Mouse (Mus musculus) thymus, adult 2 months (tissue): ENCODE measurements around the gene Edf1. TPM values are rescaled to one million over a fixed set of nuclear protein-coding genes. Genes with fewer than 3 reads are reported as not detected.

Source experiments
- DNase-seq: peaks from one replicate; pipeline ENCODE4 v3.0.0; 2021
- H3K27ac ChIP-seq: fragments of 200-500 bp; 2 replicates; pipeline ENCODE4 v1.5.1; 2012; ENCODE audit warnings: low read length, control low read depth; ENCODE audit not compliant: control insufficient read depth, insufficient read depth
- H3K27me3 ChIP-seq: fragments of 200-500 bp; 2 replicates; pipeline ENCODE4 v1.6.1; 2012; ENCODE audit warnings: mild to moderate bottlenecking, low read length, moderate library complexity, mixed read lengths; ENCODE audit not compliant: control insufficient read depth, insufficient read depth
- H3K36me3 ChIP-seq: fragments of 200-500 bp; 2 replicates; pipeline ENCODE4 v1.6.1; 2012; ENCODE audit warnings: mild to moderate bottlenecking, low read length, moderate library complexity; ENCODE audit not compliant: control insufficient read depth, insufficient read depth
- H3K4me1 ChIP-seq: fragments of 200-500 bp; replicated peaks from 2 replicates; pipeline ENCODE4 v1.6.1; 2012; ENCODE audit warnings: low read length; ENCODE audit not compliant: control insufficient read depth, insufficient read depth
- H3K4me3 ChIP-seq: fragments of 200-500 bp; 2 replicates; pipeline ENCODE4 v1.5.1; 2012; ENCODE audit warnings: mild to moderate bottlenecking, low read length, control low read depth, moderate library complexity; ENCODE audit not compliant: control insufficient read depth, insufficient read depth
- CTCF ChIP-seq: fragments of 200-500 bp; IDR thresholded peaks from 2 replicates; pipeline ENCODE4 v1.5.1; 2012; ENCODE audit warnings: mild to moderate bottlenecking, control low read depth, low read length, moderate library complexity, borderline replicate concordance; ENCODE audit not compliant: control insufficient read depth, poor library complexity, insufficient read depth; ENCODE audit errors: extremely low read depth
- POLR2A ChIP-seq: fragments of 200-500 bp; IDR thresholded peaks from 2 replicates; pipeline ENCODE4 v1.6.1; 2012; ENCODE audit warnings: mild to moderate bottlenecking, low read length, control low read depth, moderate library complexity; ENCODE audit not compliant: control insufficient read depth, poor library complexity, insufficient read depth; ENCODE audit errors: extremely low read depth
- WGBS: fragments of 180-500 bp; shearing (Covaris S2); methylation state at CpG from one replicate; pipeline ENCODE4 v1.1.7; 2018; 5-methylcytosine and 5-hydroxymethylcytosine counted together
- polyA plus RNA-seq: library from polyadenylated mRNA; depleted of rRNA; stranded (reverse); fragments of >200 nt; gene quantifications from 2 replicates; pipeline ENCODE4 v1.2.3, GENCODE M21; 2012; rRNA removed

Gene Edf1
- polyA plus RNA-seq, 1 experiment = 142 TPM

DNA sequence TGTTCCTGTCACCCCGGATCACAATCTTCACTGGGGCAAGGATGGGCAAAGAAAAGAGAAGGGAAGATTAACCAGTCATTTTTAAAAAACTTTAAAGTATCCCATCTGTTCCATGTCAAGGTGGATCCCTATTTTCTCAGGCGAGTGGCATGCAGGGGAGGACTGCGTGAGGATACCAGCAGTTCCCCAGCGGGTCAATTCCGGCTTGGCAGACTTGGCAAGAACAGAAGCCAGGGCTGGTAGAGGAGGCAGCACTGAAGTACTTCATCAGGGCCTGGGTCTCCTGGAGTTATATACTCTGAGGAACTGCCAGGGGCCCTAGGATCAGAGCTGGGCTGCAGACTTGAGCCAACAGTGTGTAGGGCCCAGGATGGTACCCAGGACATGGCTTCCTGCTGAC lies 44.9 kb downstream of the Edf1 start:
- WGBS = 98% methylated on average over 5 of the region's 5 CpGs
- Histone ChIP-seq H3K4me1 (no peaks in the 10 kb centered on the region), H3K4me3 (no peak overlapping the region), H3K27me3 (no peaks in the 10 kb centered on the region), H3K27ac (no peak overlapping the region), H3K36me3 (peaks cover 28% of the 10 kb centered on the region)
- no peak for DNase-seq
- TF ChIP-seq CTCF (no peak), POLR2A (no peak)

DNA sequence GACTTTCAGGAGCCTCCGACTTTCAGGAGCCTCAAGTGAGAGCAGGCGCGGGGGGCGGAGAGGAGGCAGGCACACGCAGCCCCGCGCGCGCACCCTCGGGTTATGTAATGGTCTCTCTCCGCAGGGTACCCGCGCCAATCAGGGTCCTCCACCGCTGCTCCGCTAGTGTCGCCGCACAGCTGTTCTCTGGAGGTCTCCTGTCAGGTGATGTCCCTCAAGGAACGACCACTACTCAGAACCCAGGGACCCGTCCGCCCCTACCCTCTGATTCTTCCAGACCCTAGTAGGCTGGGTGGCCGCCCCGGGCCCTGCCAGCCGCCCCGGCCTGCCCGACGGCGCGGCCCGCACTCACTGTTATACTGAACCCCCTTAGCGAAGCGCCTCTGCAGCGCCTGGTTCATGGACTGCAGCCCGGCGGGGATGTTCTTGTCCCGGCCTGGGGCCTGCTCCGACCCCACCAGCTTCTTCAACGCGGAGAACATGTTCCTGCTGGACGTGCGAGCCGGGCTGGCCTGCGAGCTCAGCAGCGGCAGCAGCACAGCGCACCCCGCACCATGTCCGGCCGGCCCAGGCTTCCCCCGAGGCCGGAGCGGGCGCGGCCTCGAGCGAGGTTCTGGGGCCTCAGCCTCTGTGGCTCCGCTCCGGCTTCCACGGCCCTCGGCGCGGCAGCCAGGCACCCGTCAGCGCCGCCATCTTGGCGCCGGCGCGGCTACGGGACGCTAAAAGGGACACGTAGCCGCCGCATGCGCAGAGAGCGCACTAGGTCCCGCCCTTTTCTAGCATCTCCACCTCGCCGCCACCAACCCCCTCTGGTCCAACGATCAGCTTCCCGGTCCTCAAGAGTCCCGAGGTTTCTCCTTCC lies 50.3 kb downstream of the Edf1 start, which contains the start of gene Rabl6:
TSS of gene Rabl6 (minus strand) at position 761 of the 862 bp plus-strand sequence.
- H3K27ac ChIP-seq = no peak within 1 kb of the TSS
- peak; percentile 87 for DNase-seq
- H3K4me1 ChIP-seq = peaks cover 5% of the 10 kb centered on the region
- peak within 1 kb of the TSS; percentile 87 for H3K4me3 ChIP-seq
- H3K27me3 ChIP-seq = no peaks in the 10 kb centered on the region
- under 1% methylated on average over 80 of the region's 80 CpGs for WGBS
- H3K36me3 ChIP-seq = no peaks in the 10 kb centered on the region
- TF ChIP-seq CTCF (no peak), POLR2A (peak; percentile 90; the same call in 1 of the 2 replicates)

DNA sequence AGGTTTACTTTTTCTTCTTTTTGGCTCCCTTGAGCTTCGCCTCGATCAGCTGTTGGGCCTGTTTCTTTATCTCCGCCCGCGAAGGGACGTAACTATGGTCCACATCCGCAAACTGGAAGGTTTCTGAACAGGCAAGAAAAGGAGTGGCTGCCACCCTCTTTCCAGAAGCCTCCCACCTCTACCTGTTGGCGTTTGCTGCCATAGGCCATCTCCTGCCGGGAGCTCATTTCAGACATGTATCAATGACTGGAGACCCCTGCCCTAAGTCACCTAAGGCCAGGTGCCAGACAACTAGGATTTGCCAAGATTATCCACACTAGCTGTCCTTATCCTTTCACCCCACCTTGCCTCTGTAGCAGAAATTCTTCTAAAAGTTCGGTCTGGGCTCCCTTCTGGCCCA lies 51.0 kb downstream of the Edf1 start:
- no peak for DNase-seq
- Histone ChIP-seq H3K36me3 (no peaks in the 10 kb centered on the region), H3K4me1 (peaks cover 5% of the 10 kb centered on the region), H3K4me3 (peak overlapping the region; percentile 87; the same call in 1 of the 2 replicates), H3K27me3 (no peaks in the 10 kb centered on the region), H3K27ac (no peak overlapping the region)
- 60% methylated on average over 10 of the region's 10 CpGs for WGBS
- no peak for TF ChIP-seq POLR2A
- no peak for TF ChIP-seq CTCF

Other genes starting within 250 kb of the Edf1 start
- 0.50 TPM in 2 replicates for gene Grin1, start 238.7 kb upstream of the Edf1 start, polyA plus RNA-seq
- gene Man1b1, start 225.5 kb upstream of the Edf1 start, polyA plus RNA-seq = 23.1 and 26.3 TPM in 2 replicates
- 24.5 and 25.6 TPM in 2 replicates for gene Dpp7, start 201.5 kb upstream of the Edf1 start, polyA plus RNA-seq
- 23.0 and 24.4 TPM in 2 replicates for gene Uap1l1, start 192.2 kb upstream of the Edf1 start, polyA plus RNA-seq
- gene Sapcd2, start 185.5 kb upstream of the Edf1 start, polyA plus RNA-seq = 29.7 and 45.2 TPM in 2 replicates
- 11.7 and 14.0 TPM in 2 replicates for gene Entpd2, start 162.0 kb upstream of the Edf1 start, polyA plus RNA-seq
- 28.4 and 30.8 TPM in 2 replicates for gene Npdc1, start 158.5 kb upstream of the Edf1 start, polyA plus RNA-seq
- gene Fut7, start 134.6 kb upstream of the Edf1 start, polyA plus RNA-seq = 1.9 and 2.0 TPM in 2 replicates
- gene Abca2, start 129.1 kb upstream of the Edf1 start, polyA plus RNA-seq = 86.6 and 100 TPM in 2 replicates
- gene Clic3, start 101.0 kb upstream of the Edf1 start, polyA plus RNA-seq = 11.6 and 17.3 TPM in 2 replicates
- gene Paxx, start 96.8 kb upstream of the Edf1 start, polyA plus RNA-seq = 165 and 192 TPM in 2 replicates
- gene Ptgds, start 87.8 kb upstream of the Edf1 start, polyA plus RNA-seq = 4.4 and 13.8 TPM in 2 replicates
- gene Lcn12, start 63.9 kb upstream of the Edf1 start, polyA plus RNA-seq = not detected in 2 replicates
- gene Fbxw5, start 57.1 kb upstream of the Edf1 start, polyA plus RNA-seq = 59.2 and 77.5 TPM in 2 replicates
- 4.7 and 5.0 TPM in 2 replicates for gene C8g, start 56.1 kb upstream of the Edf1 start, polyA plus RNA-seq
- gene Traf2, start 10.9 kb upstream of the Edf1 start, polyA plus RNA-seq = 47.7 and 49.9 TPM in 2 replicates
- 18.9 and 25.8 TPM in 2 replicates for gene Mamdc4, start 17.0 kb downstream of the Edf1 start, polyA plus RNA-seq
- gene Phpt1, start 17.4 kb downstream of the Edf1 start, polyA plus RNA-seq = 73.6 and 94.7 TPM in 2 replicates
- 7.0 and 7.4 TPM in 2 replicates for gene Ajm1, start 23.9 kb downstream of the Edf1 start, polyA plus RNA-seq
- gene Rabl6, start 50.7 kb downstream of the Edf1 start, polyA plus RNA-seq = 83.4 and 89.6 TPM in 2 replicates
- gene Ccdc183, start 59.8 kb downstream of the Edf1 start, polyA plus RNA-seq = not detected in 2 replicates
- 4.9 and 12.3 TPM in 2 replicates for gene Tmem141, start 64.2 kb downstream of the Edf1 start, polyA plus RNA-seq
- 7.8 TPM in 2 replicates for gene Fcna, start 70.2 kb downstream of the Edf1 start, polyA plus RNA-seq
- 0.24 TPM in 1 of 2 replicates, not detected in the other for gene Lcn8, start 95.3 kb downstream of the Edf1 start, polyA plus RNA-seq
- not detected in 2 replicates for gene Lcn5, start 100.1 kb downstream of the Edf1 start, polyA plus RNA-seq
- 0.20 and 0.26 TPM in 2 replicates for gene Lcn6, start 118.9 kb downstream of the Edf1 start, polyA plus RNA-seq
- 0.73 and 0.84 TPM in 2 replicates for gene Lcn10, start 124.9 kb downstream of the Edf1 start, polyA plus RNA-seq
- 0.45 and 0.54 TPM in 2 replicates for gene Obp2a, start 142.2 kb downstream of the Edf1 start, polyA plus RNA-seq
- gene Bmyc, start 148.9 kb downstream of the Edf1 start, polyA plus RNA-seq = 36.4 and 43.2 TPM in 2 replicates
- gene Obp2b, start 179.2 kb downstream of the Edf1 start, polyA plus RNA-seq = not detected in 2 replicates
- 0.16 TPM in 1 of 2 replicates, not detected in the other for gene Lcn3, start 207.7 kb downstream of the Edf1 start, polyA plus RNA-seq
- gene Lcn11, start 219.2 kb downstream of the Edf1 start, polyA plus RNA-seq = 0.23 and 0.49 TPM in 2 replicates
- 1.0 and 2.4 TPM in 2 replicates for gene Gm13539, start 224.4 kb downstream of the Edf1 start, polyA plus RNA-seq